Mouse (Mus musculus): ENCODE measurements around the gene Rfxank. TPM values are rescaled to one million over a fixed set of nuclear protein-coding genes. Genes with fewer than 3 reads are reported as not detected.

Gene Rfxank
- polyA plus RNA-seq, 1 experiment, result 11.2 TPM

DNA sequence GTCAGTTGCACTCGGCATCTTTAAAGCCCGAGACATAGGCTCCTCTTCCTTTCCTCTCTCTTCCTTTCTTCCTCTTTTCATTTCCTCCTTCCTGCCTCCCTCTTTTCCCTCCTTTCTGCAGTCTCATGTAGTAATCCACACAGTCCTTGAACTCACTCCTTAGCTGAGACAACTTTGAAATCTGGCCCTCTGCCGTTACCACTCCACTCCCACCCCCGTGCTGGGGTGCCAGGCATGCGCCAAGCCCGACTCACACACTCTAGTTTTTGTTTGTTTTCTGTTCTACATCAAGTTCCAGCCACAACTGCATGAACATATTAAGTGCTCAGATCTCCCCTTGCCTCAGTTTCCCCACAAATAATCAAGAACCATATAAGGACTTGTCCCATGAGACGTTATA lies 34.0 kb downstream of the Rfxank start:
- H3ac ChIP-seq (ENCODE audit: control insufficient read depth, insufficient read length), result no peak overlapping the region
- TF ChIP-seq E2F4 (IDR thresholded peaks at IDR 0.05; ENCODE audit: insufficient read depth), result no peak
- no peak for TF ChIP-seq MYOD1 (IDR thresholded peaks at IDR 0.05; ENCODE audit: control insufficient read depth in 1 of 3, insufficient read length in 2 of 3, low read depth in 2 of 3)
- no peak for TF ChIP-seq CEBPB (IDR thresholded peaks at IDR 0.05; ENCODE audit: insufficient read depth, poor library complexity, severe bottlenecking)
- no peak for TF ChIP-seq SRF (IDR thresholded peaks at IDR 0.05; ENCODE audit: control insufficient read depth, insufficient read length, low read depth)
- no peak for TF ChIP-seq USF1 (IDR thresholded peaks at IDR 0.05; ENCODE audit: low read depth)

DNA sequence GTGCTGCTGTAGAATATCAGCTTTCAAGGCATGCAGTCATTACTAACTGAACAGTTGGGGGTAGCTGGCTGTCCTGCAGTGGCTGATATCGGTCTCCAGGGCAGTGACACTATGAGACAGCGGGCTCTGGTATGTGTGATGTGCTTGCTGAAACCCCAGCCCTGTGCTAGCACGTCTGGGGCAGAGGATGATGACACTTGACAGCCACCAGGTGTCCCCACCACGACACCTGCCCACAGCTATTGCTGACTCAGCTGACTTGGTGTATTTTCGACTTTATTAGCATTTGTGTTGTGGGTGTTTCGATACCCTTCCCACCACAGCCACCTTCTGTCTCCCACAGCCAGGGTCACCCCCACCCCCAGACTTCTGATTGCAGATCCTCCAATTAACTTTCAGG lies 34.4 kb downstream of the Rfxank start:
- Histone ChIP-seq H3K36me3 (ENCODE audit: control insufficient read depth, insufficient read depth) (no peaks in the 10 kb centered on the region), H3K79me2 (ENCODE audit: control insufficient read depth, insufficient read depth) (no peaks in the 10 kb centered on the region), H3K27me3 (ENCODE audit: control insufficient read depth, insufficient read depth, insufficient read length) (peaks cover 41% of the 10 kb centered on the region), H3ac (ENCODE audit: control insufficient read depth, insufficient read length) (no peak overlapping the region), H3K4me3 (no peak overlapping the region), H3K4me2 (ENCODE audit: low read depth) (no peak overlapping the region)
- TF ChIP-seq E2F4 (IDR thresholded peaks at IDR 0.05; ENCODE audit: insufficient read depth) (no peak), REST (IDR thresholded peaks at IDR 0.05; ENCODE audit: insufficient read depth, insufficient read length) (no peak), MYOD1 (IDR thresholded peaks at IDR 0.05; ENCODE audit: control insufficient read depth in 1 of 3, insufficient read length in 2 of 3, low read depth in 2 of 3) (no peak), POLR2AphosphoS2 (IDR thresholded peaks at IDR 0.05; ENCODE audit: insufficient read length, low read depth) (no peak), SRF (IDR thresholded peaks at IDR 0.05; ENCODE audit: control insufficient read depth, insufficient read length, low read depth) (no peak), MYOG (IDR thresholded peaks at IDR 0.05; ENCODE audit: control insufficient read depth in 1 of 3, insufficient read depth in 1 of 3, insufficient read length in 2 of 3, low read depth in 2 of 3) (no peak), MAX (IDR thresholded peaks at IDR 0.05; ENCODE audit: low read depth) (no peak), USF1 (IDR thresholded peaks at IDR 0.05; ENCODE audit: low read depth) (no peak), TCF3 (IDR thresholded peaks at IDR 0.05; ENCODE audit: insufficient read length, low read depth) (no peak), TCF12 (IDR thresholded peaks at IDR 0.05; ENCODE audit: insufficient read depth, poor library complexity, severe bottlenecking) (no peak), POLR2A (IDR thresholded peaks at IDR 0.05; ENCODE audit: insufficient read length, low read depth) (no peak), CEBPB (IDR thresholded peaks at IDR 0.05; ENCODE audit: insufficient read depth, poor library complexity, severe bottlenecking) (no peak)

More for the DNA sequence above, 34.0 kb downstream of the Rfxank start:
- H3K4me3 ChIP-seq, result no peak overlapping the region
- H3K36me3 ChIP-seq (ENCODE audit: control insufficient read depth, insufficient read depth), result no peaks in the 10 kb centered on the region
- no peak overlapping the region for H3K4me2 ChIP-seq (ENCODE audit: low read depth)
- H3K79me2 ChIP-seq (ENCODE audit: control insufficient read depth, insufficient read depth), result no peaks in the 10 kb centered on the region
- peaks cover 45% of the 10 kb centered on the region for H3K27me3 ChIP-seq (ENCODE audit: control insufficient read depth, insufficient read depth, insufficient read length)

DNA sequence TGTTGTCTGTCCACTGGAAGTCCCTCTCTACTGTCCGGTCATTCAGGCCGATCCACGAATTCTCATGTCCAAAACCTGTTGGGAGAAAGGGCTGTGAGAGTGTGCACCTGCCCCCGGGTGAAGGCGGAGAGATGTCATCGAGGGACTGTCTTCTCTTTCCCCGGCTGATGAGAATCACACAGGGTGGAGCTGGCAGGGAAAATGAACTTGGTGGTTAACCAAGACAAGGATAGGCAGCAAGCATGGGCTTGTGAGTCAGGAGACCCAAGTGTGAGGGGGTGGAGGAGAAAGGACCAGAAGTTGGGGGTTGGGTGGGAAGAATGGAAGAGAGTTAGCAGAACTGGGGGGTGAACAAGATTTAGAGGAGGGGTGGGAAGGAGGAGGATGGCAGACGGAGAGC lies 38.7 kb downstream of the Rfxank start:
- H3K4me3 ChIP-seq, result no peak overlapping the region
- H3K27me3 ChIP-seq (ENCODE audit: control insufficient read depth, insufficient read depth, insufficient read length), result peaks cover 18% of the 10 kb centered on the region
- H3K79me2 ChIP-seq (ENCODE audit: control insufficient read depth, insufficient read depth), result no peaks in the 10 kb centered on the region
- TF ChIP-seq E2F4 (IDR thresholded peaks at IDR 0.05; ENCODE audit: insufficient read depth), result no peak
- TF ChIP-seq REST (IDR thresholded peaks at IDR 0.05; ENCODE audit: insufficient read depth, insufficient read length), result no peak
- H3K4me2 ChIP-seq (ENCODE audit: low read depth), result no peak overlapping the region
- no peaks in the 10 kb centered on the region for H3K36me3 ChIP-seq (ENCODE audit: control insufficient read depth, insufficient read depth)
- no peak overlapping the region for H3ac ChIP-seq (ENCODE audit: control insufficient read depth, insufficient read length)

DNA sequence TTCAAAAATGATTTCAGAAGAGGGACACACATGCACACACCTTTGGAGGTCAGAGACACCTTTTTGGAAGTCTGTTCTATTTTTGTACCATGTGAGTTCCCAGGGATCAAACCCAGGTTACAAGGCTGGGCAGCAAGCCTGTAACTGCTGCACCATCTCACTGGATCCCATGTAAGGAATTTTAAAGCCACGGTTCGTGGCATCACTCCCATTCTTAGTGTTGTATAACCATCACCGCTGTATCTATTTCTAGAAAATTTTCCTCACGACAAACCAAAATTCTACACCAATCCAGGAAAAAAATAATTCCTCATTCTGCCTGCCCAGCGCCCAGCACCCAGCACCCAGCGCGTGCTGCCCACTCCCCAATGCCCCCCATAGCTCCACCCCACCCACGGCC lies 39.7 kb downstream of the Rfxank start:
- Histone ChIP-seq H3ac (ENCODE audit: control insufficient read depth, insufficient read length) (no peak overlapping the region), H3K79me2 (ENCODE audit: control insufficient read depth, insufficient read depth) (no peaks in the 10 kb centered on the region), H3K27me3 (ENCODE audit: control insufficient read depth, insufficient read depth, insufficient read length) (peaks cover 22% of the 10 kb centered on the region), H3K4me2 (ENCODE audit: low read depth) (no peak overlapping the region), H3K36me3 (ENCODE audit: control insufficient read depth, insufficient read depth) (no peaks in the 10 kb centered on the region), H3K4me3 (no peak overlapping the region)
- TF ChIP-seq SRF (IDR thresholded peaks at IDR 0.05; ENCODE audit: control insufficient read depth, insufficient read length, low read depth) (no peak), MAX (IDR thresholded peaks at IDR 0.05; ENCODE audit: low read depth) (no peak)

DNA sequence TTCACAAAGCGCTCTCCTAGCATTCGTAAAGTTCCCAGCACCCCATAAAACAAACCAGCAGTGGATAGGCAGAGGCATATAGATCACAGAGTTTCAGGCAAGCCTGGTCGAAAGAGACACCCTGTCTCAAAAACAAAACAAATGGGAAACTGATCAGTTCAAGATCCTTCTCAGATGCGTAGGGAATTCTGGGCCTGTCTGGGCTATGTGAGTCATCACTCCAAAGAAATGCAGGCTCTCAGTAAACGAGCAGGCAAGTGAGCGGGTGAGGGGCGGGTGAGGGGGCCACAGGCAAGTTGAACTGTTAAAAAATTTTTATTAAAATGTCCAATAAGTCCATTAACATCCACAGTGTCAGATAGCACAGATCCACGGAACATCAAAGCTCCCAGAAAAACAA lies 46.2 kb downstream of the Rfxank start:
- H3K4me2 ChIP-seq (ENCODE audit: low read depth), result peak overlapping the region; percentile 30
- no peak for TF ChIP-seq MAX (IDR thresholded peaks at IDR 0.05; ENCODE audit: low read depth)
- H3K36me3 ChIP-seq (ENCODE audit: control insufficient read depth, insufficient read depth), result no peaks in the 10 kb centered on the region
- H3K4me3 ChIP-seq, result no peak overlapping the region
- H3K27me3 ChIP-seq (ENCODE audit: control insufficient read depth, insufficient read depth, insufficient read length), result peaks cover 18% of the 10 kb centered on the region
- no peak overlapping the region for H3ac ChIP-seq (ENCODE audit: control insufficient read depth, insufficient read length)
- no peaks in the 10 kb centered on the region for H3K79me2 ChIP-seq (ENCODE audit: control insufficient read depth, insufficient read depth)

DNA sequence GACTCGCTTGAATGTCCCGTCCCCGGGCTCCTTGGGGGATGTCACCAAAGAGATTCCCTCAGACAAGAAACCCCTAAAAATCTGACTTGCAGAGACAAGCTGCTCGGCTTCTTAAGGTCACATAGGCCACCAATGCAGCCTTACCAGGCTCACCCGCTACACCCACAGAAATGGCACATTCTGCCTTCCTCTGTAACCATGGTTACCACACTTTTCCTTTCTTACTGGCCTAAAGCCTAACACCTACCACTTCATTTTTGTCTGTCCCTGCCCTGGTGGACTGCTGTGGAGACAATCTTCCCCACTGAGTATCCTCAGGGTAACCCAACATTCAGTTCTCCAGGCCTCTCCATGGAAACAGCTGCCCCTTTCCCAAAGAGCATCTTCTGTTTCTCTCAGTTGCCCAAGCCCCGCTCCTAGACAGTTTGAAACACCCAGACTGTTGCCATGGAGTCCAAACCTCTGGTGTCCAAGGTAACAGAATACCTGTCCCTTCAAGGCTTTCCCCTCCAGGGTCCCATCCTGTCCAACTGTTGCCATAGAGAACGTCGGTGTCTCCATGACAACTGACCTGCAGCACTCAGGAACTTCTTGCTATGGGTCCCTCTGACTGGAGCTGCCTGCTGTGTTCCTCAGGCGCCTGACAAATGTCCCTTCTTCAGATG lies 49.5 kb downstream of the Rfxank start:
- no peaks in the 10 kb centered on the region for H3K79me2 ChIP-seq (ENCODE audit: control insufficient read depth, insufficient read depth)
- TF ChIP-seq TCF12 (IDR thresholded peaks at IDR 0.05; ENCODE audit: insufficient read depth, poor library complexity, severe bottlenecking) (no peak), SRF (IDR thresholded peaks at IDR 0.05; ENCODE audit: control insufficient read depth, insufficient read length, low read depth) (no peak), MAX (IDR thresholded peaks at IDR 0.05; ENCODE audit: low read depth) (no peak), E2F4 (IDR thresholded peaks at IDR 0.05; ENCODE audit: insufficient read depth) (no peak), MYOG (IDR thresholded peaks at IDR 0.05; ENCODE audit: control insufficient read depth in 1 of 3, insufficient read depth in 1 of 3, insufficient read length in 2 of 3, low read depth in 2 of 3) (no peak), CEBPB (IDR thresholded peaks at IDR 0.05; ENCODE audit: insufficient read depth, poor library complexity, severe bottlenecking) (no peak), USF1 (IDR thresholded peaks at IDR 0.05; ENCODE audit: low read depth) (no peak), POLR2AphosphoS2 (IDR thresholded peaks at IDR 0.05; ENCODE audit: insufficient read length, low read depth) (no peak), REST (IDR thresholded peaks at IDR 0.05; ENCODE audit: insufficient read depth, insufficient read length) (no peak), MYOD1 (IDR thresholded peaks at IDR 0.05; ENCODE audit: control insufficient read depth in 1 of 3, insufficient read length in 2 of 3, low read depth in 2 of 3) (no peak), POLR2A (IDR thresholded peaks at IDR 0.05; ENCODE audit: insufficient read length, low read depth) (no peak), TCF3 (IDR thresholded peaks at IDR 0.05; ENCODE audit: insufficient read length, low read depth) (no peak)
- no peak overlapping the region for H3ac ChIP-seq (ENCODE audit: control insufficient read depth, insufficient read length)
- H3K4me2 ChIP-seq (ENCODE audit: low read depth), result no peak overlapping the region
- peaks cover 27% of the 10 kb centered on the region for H3K27me3 ChIP-seq (ENCODE audit: control insufficient read depth, insufficient read depth, insufficient read length)
- H3K36me3 ChIP-seq (ENCODE audit: control insufficient read depth, insufficient read depth), result no peaks in the 10 kb centered on the region
- H3K4me3 ChIP-seq, result no peak overlapping the region

All from myocyte (in vitro differentiated cells).